Comparison of ENCODE assay signal across 16 mouse cellular contexts in genomic region chr10:95258471-95259155, GRCm38 (mm10).
A peak's percentile ranks its signal among the peaks of the same experiment; 100 is the strongest.
DNase-seq lines count a peak whose midpoint lies in the region; ATAC-seq and TF ChIP-seq lines count a peak whose summit lies in the region.
"Had no signal": no experiment of that assay in that cellular context is flagged by ENCODE, and none has a peak within 500 bp of the region (broad histone marks: within the 10 kb centered on the region; RNA-seq: fewer than 3 reads in every experiment).

No protein-coding gene starts in this region.

- H3K27ac ChIP-seq in kidney, adult 2 months (ENCODE audit: insufficient read depth, low read depth, low read length) = no peak overlapping the region
- peak overlapping the region; percentile 19; the same call in 1 of the 2 replicates for H3K27ac ChIP-seq in brown adipose tissue, adult 24 weeks (replicated peaks; ENCODE audit: low read depth, low read length)
- H3K27ac ChIP-seq in hindbrain, embryonic 12.5 days = no peak overlapping the region
- H3K27ac ChIP-seq: hindbrain, embryonic 13.5 days; left cerebral cortex, adult 2 months; limb, embryonic 15.5 days; neural tube, embryonic 13.5 days; stomach, embryonic 15.5 days had no signal

- no peak overlapping the region for H3K4me2 ChIP-seq in hindbrain, embryonic 12.5 days (replicated peaks)
- H3K4me2 ChIP-seq: hindbrain, embryonic 13.5 days; limb, embryonic 15.5 days; neural tube, embryonic 13.5 days; stomach, embryonic 15.5 days had no signal

- H3K4me3 ChIP-seq in kidney, adult 2 months (ENCODE audit: insufficient read depth, low read depth, low read length) = no peak overlapping the region
- H3K4me3 ChIP-seq in brown adipose tissue, adult 24 weeks (ENCODE audit: insufficient read depth, low read depth, low read length) = no peak overlapping the region
- H3K4me3 ChIP-seq in hindbrain, embryonic 12.5 days = no peak overlapping the region
- H3K4me3 ChIP-seq: hindbrain, embryonic 13.5 days; left cerebral cortex, adult 2 months; limb, embryonic 15.5 days; neural tube, embryonic 13.5 days; stomach, embryonic 15.5 days had no signal

- no peaks in the 10 kb centered on the region for H3K9me3 ChIP-seq in hindbrain, embryonic 12.5 days (replicated peaks)
- H3K9me3 ChIP-seq: hindbrain, embryonic 13.5 days; limb, embryonic 15.5 days; neural tube, embryonic 13.5 days; stomach, embryonic 15.5 days had no signal

- no peak for ATAC-seq in hindbrain, embryonic 12.5 days (ENCODE audit: low FRiP score)
- ATAC-seq: midbrain, embryonic 16.5 days had no signal

- intact Hi-C loops in heart, postnatal 25 days (cut with DNase I) = loop anchor here (10.0 kb wide), 1 partner anchor 114 kb away; no protein-coding TSS in a partner anchor

- DNase-seq in adrenal gland, adult 2 months = peak; percentile 58
- DNase-seq in adrenal gland, adult 18-20 months (ENCODE audit: low spot score in 2 of 2) = no peak
- DNase-seq in kidney, adult 2 months = peak; percentile 59
- no peak for DNase-seq in kidney, postnatal 14 days
- peak; percentile 44 for DNase-seq in heart, postnatal 25 days (ENCODE audit: low spot score)
- no peak for DNase-seq in thymus, postnatal 14 days
- DNase-seq: cerebellum, postnatal 36 days; lung, adult 18-20 months had no signal

- no peak for TF ChIP-seq CTCF in kidney, adult 2 months (conservative IDR thresholded peaks at IDR 0.05; ENCODE audit: insufficient read depth, insufficient read length, low read depth, low read length)

- H3K4me1 ChIP-seq in kidney, adult 2 months (ENCODE audit: control insufficient read depth, insufficient read depth, low read length) = peaks cover 18% of the 10 kb centered on the region
- peaks cover 26% of the 10 kb centered on the region for H3K4me1 ChIP-seq in brown adipose tissue, adult 24 weeks (ENCODE audit: control insufficient read depth, insufficient read depth, insufficient read length, low read length)
- H3K4me1 ChIP-seq in hindbrain, embryonic 12.5 days = peaks cover 33% of the 10 kb centered on the region

- H3K9ac ChIP-seq in hindbrain, embryonic 12.5 days = no peak overlapping the region
- H3K9ac ChIP-seq: hindbrain, embryonic 13.5 days; limb, embryonic 15.5 days; neural tube, embryonic 13.5 days; stomach, embryonic 15.5 days had no signal

- 65% methylated on average over 10 of the region's 10 CpGs for WGBS in kidney, adult 2 months
- 61% methylated on average over 10 of the region's 10 CpGs for WGBS in hindbrain, embryonic 12.5 days

- H3K27me3 ChIP-seq in kidney, adult 2 months (replicated peaks; ENCODE audit: control insufficient read depth, insufficient read depth, low read length) = no peaks in the 10 kb centered on the region
- H3K27me3 ChIP-seq in hindbrain, embryonic 12.5 days = peaks cover 18% of the 10 kb centered on the region
- H3K27me3 ChIP-seq: limb, embryonic 15.5 days; stomach, embryonic 15.5 days had no signal

- no peaks in the 10 kb centered on the region for H3K36me3 ChIP-seq in kidney, adult 2 months (ENCODE audit: control insufficient read depth, insufficient read depth, low read length)
- H3K36me3 ChIP-seq in hindbrain, embryonic 12.5 days = no peaks in the 10 kb centered on the region
- H3K36me3 ChIP-seq: hindbrain, embryonic 13.5 days; limb, embryonic 15.5 days; neural tube, embryonic 13.5 days; stomach, embryonic 15.5 days had no signal

- no peak for TF ChIP-seq POLR2A in kidney, adult 2 months (IDR thresholded peaks at IDR 0.05; ENCODE audit: low read depth, low read length)

Comparison
In these comparisons a context has a peak if more than half of its experiments do, and no peak if none do; other contexts are left out.
1. DNase-seq: peak in adrenal gland, adult 2 months (single experiment), kidney, adult 2 months (single experiment) and heart, postnatal 25 days (single experiment); none in adrenal gland, adult 18-20 months (0 of 2), kidney, postnatal 14 days (single experiment) and thymus, postnatal 14 days (single experiment).